Mouse (Mus musculus) left cerebral cortex, postnatal 10 days (tissue): Measurements from ENCODE around the gene Zfp513. TPM values are rescaled to one million over a fixed set of nuclear protein-coding genes. Genes with fewer than 3 reads are reported as not detected.

ENCODE experiments used
- DNase-seq, 2 experiments: peaks; one replicate each; pipeline ENCODE4 v3.0.0; 2021 to 2022; ENCODE audit warnings: low spot score in 2 of 2, mixed read lengths in 1 of 2; ENCODE audit errors: extremely low spot score in 1 of 2
- intact Hi-C: fragments of 180-260 bp; cut with DNase I; formaldehyde crosslinking; loops from one replicate; pipeline ENCODE4 v1.15.1; 2025
- total RNA-seq, 2 experiments: library from RNA; stranded (reverse); gene quantifications; 2 replicates each; pipeline ENCODE4 v1.2.3; 2021

The Zfp513 gene
- total RNA-seq, 2 experiments from 2014 or later, result 25.0 to 26.5 TPM

DNA sequence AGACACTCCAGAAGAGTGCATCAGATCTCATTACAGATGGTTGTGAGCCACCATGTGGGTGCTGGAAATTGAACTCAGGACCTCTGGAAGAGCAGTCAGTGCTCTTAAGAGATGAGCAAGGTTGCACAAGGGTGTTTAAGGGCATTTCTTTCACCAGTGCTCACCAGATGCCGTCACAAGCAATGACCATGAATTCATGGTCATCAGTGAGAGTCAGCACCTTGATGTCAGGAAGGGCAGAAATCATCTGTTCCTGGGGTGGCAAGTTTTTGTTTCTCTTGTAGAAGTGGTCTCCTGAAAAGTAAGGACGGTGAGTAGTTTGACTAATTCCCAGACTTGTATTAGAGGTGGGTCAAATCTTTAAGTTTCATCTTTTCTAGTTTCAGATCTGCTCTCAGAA is 1.8 kb upstream of the Zfp513 start:
- DNase-seq, result no peak
- intact Hi-C loops, result no loop called here

DNA sequence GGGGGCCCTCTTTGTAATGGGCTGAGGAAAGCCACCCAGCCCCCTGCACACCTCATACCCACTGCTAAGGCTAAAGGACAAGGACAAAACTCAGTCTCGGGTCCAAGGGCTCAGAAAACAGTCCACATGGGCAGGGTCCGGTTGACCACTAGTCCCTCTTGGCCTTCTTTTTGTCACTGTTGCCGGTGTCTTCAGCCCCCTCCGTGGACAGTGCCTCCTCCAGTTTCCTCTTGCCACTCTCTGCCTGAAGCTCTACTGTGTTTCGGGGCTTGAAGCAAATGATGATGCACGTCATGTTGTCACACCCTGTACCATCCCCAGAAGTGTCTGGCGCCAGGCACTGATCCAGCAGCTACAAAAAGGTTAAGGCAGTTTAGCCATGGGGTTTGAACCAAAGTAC is 830 bp upstream of the Zfp513 start:
- intact Hi-C loops, result no loop called here
- DNase-seq, result no peak

DNA sequence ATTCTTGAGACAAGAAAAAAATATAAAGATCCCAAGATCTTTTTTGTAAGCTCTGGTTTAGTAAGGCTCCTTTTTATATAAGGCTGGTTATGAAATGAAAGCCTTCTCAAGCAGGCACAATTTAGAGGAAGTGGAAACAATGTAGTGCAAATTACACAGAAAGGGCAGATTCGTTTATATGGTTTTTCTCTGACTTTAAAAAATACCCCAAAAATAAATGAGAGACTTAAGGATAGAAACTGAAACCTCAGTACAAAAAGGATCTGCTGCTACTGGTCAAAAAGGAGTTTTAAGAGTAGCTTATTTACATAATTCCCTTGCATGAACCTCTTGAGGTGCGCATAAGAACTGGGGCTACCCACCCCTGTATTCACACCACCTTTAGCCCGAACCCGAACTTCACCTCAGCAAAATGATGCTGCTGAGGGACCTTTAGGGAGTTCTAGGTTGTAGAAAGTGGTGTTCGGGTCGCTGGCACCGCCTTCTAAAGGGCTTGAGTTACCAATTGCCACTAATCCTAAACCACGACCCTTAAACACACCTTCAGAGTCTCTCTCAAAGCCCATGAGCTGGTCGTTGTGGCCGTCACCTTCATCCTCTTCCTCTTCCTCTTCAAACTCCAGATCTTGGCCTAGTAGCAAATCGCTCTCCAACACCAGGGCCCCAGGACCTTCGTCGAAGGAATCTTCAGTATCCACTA is 911 bp downstream of the Zfp513 start:
- intact Hi-C loops, result no loop called here
- DNase-seq, result no peak

DNA sequence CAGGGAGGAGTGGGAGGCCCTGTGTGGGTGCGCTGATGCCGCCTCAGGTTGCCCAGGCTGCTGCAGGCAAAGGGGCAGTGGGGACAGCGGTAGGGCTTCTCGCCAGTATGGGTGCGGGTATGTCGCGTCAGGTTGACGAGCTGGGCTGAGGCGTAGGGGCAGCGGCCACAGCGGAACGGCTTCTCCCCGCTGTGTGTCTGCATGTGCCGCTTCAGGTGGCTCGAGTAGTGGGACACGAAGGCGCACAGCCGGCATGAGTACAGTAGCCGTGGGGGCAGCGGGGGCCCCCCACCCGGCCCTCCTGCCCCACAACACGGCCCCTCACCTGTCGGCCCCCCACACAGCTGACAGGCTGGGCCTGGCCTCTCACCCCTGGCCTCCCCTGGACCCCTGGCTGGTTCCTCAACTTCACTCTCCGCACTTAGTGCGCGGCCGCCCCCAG is 1.8 kb downstream of the Zfp513 start:
- peak in 1 of 2 experiments; percentile 68 for DNase-seq
- intact Hi-C loops, result no loop called here

DNA sequence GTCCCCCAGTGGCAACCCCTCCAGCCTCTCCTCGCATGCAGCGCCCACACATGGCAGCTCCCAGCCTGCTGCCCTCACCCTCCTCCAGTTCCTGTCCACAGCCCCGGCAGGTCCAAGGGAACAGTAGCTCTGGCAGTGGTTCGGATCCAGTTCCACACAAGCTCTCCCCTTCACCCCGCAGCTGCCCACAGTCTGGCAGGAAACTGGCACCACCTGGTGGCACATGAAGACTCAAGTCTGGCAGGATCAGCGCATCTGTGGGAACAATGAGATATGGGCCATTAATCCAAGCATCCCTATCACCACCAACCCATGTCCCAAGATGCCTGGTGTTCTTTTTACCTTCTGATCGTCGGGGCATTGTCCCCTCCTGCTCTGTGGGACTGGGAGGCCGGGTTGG is 2.2 kb downstream of the Zfp513 start:
- intact Hi-C loops, result loop anchor here (5.0 kb wide), 1 partner anchor 52 kb away; the partner anchor contains the start of gene Krtcap3
- DNase-seq, result peak in 1 of 2 experiments; percentile 49

DNA sequence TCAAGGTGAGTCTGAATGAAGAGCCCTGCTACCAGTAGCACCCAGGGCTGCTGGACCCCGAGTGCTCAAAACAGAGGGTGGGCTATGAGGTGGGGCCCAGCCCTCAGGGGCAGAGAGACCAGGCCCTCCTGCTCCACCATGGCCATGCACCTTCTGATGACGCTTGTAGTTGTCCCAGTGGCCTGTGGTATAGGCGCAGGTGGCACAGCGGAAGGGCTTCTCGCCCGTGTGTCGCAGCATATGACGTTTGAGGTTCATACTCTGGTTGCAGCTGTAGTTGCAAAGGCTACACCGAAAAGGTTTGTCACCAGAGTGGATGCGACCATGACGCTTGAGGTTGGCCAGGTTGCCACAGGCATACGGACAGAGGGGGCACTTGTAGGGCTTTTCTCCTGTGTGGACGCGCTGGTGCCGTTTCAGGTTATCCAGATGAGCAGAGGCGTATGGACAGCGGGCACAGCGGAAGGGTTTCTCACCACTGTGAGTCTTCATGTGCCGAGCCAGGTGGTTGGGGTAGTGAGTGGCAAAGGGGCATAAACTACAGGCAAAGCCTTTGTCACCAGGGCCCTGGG is 2.7 kb downstream of the Zfp513 start:
- intact Hi-C loops, result loop anchor here (5.0 kb wide), 1 partner anchor 53 kb away; the partner anchor contains the start of gene Krtcap3

DNA sequence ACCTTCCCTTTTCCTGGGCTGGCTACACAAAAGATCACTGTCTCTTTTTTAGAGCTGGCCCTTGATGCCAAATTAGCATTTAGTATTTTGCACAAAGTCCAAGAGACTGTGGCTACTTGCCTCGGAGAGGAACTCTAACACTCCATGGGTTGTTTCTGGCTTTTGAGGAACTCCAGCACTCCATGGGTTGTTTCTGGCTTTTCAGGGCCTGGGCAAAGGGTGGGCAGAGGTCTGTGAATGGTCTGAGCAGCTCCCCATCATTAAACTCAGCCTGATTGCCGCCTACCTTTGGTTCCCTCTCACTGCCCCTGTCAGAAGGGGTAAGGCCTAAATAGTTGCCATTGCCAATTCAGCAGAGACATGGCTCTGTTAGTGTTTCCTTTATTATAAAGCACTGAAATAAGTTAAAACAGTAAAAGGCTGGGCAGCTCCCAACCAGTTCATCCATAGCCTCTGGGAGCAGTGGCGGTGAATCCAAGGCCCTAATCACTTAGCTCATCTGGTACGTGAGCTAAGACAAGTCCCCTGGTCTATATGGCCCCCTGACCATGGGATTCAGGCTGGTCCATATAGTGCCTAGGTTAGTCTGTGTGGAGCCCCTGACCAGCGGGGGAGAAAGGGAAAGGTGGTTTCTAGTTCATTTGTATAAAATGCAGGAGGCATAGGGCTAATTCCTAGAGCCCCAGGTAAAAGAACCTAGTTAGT is 3.3 kb downstream of the Zfp513 start:
- intact Hi-C loops, result loop anchor here (5.0 kb wide), 1 partner anchor 54 kb away; the partner anchor contains the start of gene Krtcap3
- no peak for DNase-seq

More for the DNA sequence above, 2.7 kb downstream of the Zfp513 start:
- no peak for DNase-seq

DNA sequence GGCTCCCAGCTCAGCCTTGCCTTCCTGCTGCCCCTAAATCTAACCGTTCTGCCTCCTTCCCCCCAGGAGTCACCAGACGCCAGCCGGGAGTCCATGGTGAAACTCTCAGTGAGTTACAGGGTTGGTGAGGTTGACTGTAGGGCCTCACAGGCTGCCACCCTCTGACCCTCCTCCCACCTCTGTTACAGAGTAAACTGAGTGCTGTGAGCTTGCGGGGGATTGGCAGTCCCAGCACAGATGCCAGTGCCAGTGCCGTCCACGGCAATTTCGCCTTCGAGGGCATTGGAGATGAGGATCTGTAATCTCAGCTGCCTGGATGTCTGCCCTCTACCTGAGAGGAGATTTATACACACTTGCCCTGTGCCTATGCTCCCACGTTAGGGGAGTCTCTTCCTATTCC is 3.9 kb downstream of the Zfp513 start:
- intact Hi-C loops, result loop anchor here (5.0 kb wide), 1 partner anchor 54 kb away; the partner anchor contains the start of gene Krtcap3
- no peak for DNase-seq

DNA sequence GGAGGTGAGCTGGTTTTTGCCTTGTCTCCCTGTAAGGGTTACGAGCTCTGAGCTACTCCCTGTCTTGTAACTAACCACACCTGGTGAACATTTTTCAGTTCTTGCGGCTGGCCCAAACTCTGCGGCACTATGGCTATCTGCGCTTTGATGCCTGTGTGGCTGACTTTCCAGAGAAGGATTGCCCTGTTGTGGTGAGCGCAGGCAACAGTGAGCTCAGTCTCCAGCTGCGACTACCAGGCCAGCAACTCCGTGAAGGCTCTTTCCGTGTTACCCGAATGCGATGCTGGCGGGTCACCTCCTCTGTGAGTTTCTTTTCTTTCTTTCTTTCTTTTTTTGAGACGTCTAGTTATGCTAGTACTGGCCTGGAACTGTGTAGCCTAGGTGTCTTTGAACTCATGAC is 5.0 kb downstream of the Zfp513 start:
- intact Hi-C loops, result loop anchor here (5.0 kb wide), 1 partner anchor 55 kb away; the partner anchor contains the start of gene Krtcap3
- no peak for DNase-seq

DNA sequence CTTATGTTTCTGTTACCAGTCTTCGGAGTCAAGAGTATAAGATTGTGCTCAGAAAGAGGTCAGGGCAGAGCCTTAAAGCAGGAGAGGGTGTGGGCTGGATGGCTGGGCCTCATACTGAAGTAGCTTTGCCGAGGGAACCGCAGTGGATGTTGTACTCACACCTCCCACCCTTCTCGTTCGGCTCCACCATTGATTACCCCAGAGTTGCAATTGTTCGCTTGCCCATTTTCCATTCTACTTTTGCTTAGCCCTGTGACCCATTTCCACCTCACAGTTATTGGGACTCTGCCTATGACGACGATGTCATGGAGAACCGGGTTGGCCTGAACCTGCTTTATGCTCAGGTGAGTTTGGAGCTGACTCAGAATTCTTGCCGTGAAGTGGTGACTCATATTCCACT is 5.9 kb downstream of the Zfp513 start:
- DNase-seq, result no peak
- intact Hi-C loops, result loop anchor here (5.0 kb wide), 1 partner anchor 56 kb away; the partner anchor contains the start of gene Krtcap3

DNA sequence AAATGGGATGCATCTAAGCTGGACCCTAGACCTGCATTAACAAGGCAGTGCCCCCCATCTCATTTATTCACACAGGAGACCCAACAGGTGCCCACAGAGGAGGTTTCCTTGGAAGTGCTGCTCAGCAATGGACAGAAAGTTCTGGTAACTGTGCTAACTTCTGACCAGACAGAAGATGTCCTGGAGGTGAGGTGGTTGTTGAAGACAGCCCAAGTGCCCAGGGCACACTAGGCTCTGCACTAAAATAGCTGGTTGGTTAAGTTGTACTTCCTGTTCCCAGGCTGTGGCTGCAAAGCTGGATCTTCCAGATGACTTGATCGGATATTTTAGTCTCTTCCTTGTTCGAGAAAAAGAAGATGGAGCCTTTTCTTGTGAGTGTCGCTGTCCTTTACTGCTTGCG is 6.4 kb downstream of the Zfp513 start:
- no peak for DNase-seq

DNA sequence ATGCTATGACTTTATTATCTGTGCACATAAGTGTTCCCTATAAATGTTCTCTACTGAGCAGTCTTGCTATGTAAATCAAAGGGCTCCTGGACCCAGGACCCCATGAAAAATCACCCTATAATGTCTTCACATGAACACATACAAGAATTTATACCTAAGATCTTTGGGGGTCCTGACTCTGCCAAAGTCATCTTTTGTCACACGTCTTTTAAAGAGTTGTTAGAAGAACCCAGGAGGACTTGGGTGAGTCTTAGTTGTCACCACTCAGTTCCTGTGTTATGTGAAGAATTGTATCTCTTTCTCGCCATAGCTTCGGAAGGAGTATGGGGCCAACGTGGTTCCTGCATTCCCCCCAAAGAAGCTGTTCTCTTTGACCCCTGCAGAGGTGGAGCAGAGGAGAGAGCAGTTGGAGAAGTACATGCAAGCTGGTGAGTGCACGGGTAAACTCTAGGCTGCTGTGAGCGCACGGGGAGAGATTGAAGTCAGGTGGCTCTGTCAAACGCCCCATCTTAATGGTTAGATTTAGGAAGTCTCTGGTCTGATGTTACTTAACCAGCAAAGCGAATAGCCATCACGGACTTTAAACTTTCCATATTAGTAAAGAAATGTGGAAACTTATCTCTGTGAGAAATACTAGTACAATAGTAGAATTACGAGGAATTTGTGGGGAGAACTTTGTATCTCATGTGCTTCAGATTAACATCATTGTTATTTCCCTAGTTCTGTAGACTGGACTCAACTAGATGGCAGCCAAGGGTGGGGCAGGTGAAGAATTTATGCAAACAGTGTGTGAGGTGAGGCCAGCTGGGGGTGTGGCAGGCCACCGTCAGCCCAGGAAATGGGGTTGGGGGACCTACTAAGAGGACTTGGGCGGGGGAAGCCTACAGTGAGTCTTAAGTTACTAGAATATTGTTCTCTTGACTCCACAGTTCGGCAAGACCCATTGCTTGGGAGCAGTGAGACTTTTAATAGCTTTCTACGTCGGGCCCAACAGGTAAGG is 7.3 kb downstream of the Zfp513 start:
- no peak for DNase-seq
- intact Hi-C loops, result loop anchor here (5.0 kb wide), 1 partner anchor 58 kb away; the partner anchor contains the start of gene Krtcap3

More for the DNA sequence above, 6.4 kb downstream of the Zfp513 start:
- intact Hi-C loops, result loop anchor here (5.0 kb wide), 1 partner anchor 57 kb away; the partner anchor contains the start of gene Krtcap3

DNA sequence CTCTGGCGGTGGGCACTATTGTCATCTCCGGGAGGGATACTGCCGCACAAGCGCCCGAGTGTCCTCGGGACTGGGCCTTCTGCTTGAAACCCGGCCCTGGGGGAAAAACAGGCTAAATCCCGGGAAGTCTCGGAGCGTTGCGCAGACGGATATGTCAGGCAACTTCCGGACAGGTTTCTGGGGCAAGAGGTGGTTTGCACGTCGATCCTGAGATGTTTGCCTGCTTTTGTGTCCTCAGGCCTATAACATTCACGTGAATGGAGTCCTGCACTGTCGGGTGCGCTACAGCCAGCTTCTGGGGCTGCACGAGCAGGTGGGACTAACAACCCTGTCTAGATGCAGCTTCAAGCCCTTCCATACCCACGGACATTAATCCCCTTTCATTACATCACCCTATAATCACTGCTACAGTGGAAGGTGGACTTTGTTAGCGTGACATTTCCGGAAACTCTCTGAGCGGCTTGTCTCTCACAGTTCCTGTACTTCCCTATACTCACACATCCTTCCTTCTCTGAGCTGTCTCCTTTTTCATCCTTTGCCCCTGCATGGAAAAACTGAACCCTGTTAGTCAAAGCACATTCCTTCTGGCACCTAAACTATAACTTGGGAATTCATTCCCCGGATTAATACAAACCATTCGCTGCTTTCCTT is 8.3 kb downstream of the Zfp513 start:
- DNase-seq, result no peak
- intact Hi-C loops, result no loop called here

DNA sequence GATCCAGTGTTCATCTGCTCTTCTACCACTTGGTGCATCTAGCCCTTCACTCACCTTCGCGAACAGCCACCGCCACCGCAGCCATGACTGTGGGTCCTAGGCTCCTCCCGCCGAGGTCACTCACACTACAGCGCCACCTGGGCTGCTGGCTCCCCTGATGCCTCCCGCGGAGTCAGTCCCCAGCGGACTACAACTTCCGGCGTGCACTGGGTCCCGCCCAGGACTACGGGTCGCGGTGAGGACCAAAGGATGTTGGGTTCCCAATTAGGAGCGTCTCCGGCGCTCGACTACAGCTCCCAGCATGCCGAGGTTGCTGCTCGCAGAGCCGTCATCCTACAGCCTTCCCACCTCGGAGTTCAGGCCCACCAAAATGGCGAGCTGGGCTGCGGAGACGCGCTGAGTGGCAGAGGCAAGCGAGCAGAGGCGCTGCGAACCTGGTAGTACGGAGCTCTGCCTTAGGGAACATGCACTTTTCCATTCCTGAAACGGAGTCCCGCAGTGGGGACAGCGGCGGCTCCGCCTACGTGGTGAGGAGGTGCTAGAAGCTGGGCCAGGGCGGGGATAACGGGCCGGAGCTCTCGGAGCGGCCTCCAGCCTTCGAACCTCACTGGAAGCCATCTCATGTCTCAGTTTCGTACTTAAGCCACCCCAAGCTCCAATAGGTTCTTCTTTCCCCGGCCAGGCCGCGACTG is 9.0 kb downstream of the Zfp513 start, which contains the start of the genes Snx17 and Eif2b4:
Snx17 (plus strand) TSS at position 289 of the 692 bp plus-strand sequence.
Eif2b4 (minus strand) TSS at position 492 of the 692 bp plus-strand sequence.
- intact Hi-C loops, result no loop called here
- peak; percentile 99 for DNase-seq

DNA sequence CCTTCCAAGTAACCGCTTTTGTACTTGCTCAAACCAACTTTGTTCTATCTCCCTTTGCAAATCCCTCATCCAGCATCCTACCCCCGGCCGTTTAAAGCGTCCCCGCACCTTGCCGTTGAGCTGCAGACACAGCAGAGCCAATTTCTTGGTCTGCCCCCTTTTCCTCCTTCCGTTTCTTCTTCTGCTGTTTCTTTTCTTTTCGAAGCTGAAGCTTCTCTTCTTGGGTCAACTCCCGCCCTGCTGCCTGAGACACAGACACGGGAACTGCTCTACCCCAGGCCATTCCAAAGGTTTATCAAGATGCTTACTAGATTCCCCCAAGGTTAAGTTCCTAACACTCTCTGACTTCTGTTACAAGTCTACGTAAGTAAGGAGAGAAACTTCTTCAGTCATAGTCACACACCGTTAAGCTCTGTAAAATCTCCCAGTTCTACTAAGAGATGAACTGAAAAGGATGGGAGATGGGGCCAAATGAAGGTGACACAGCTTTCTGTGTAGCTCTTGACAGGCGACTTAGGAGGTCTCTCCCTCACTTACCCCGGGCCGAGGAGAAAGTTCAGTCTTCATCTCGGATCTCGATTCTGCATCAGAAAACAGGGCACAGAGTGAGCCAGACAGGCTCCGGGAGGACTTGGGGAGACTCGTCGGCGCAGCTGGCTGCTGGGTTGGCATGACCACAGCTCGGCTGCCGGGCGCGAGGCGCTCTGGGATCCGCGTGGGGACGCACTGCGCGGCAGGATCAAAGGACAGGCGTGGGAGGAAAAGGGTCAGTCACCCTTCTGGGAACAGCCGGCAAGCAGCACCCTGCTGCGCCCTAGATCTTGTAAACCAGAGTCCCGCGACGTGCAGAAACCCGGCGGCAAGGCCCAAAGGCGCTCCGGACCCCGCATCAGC is 9.8 kb downstream of the Zfp513 start:
- intact Hi-C loops, result no loop called here

DNA sequence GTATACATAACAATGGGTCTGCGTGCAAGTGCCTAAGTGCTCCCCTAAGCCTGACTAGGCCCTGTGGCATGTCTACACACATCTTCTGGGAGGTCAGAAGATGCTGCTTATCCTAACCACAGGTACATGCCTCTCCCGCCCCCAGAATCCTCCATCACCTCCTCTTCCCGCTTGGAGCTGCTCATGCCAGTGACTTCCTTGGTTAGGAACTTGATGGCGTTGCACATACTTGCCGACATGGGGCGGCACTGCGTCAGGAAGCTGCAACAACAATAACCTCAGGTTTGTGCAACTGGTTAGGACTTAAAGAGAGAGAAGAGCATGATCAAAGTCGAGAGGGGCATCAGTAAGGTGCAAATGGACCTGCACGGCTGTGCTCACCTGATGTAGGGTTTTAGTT is 11.9 kb downstream of the Zfp513 start:
- intact Hi-C loops, result no loop called here
- DNase-seq, result no peak

More for the DNA sequence above, 9.8 kb downstream of the Zfp513 start:
- peak; percentile 60 to 90 for DNase-seq
